Mouse (Mus musculus) limb, embryonic 13.5 days (tissue): ENCODE measurements at regions not wholly inside any gene's neighbourhood (a gene's known extent, or its start where the extent isn't known, plus 50 kb on each side); places are given as distances from the start of the nearest gene placed in this dataset.

Experiments used
- ATAC-seq: fragments of 200-750 bp; cut with Nextera tagmentation; 2 replicates; pipeline ENCODE4 v1.8.0; 2017; ENCODE audit warnings: low read depth, moderate number of reproducible peaks, moderate TSS enrichment; ENCODE audit not compliant: low FRiP score
- H3K27ac ChIP-seq: fragments of 300-500 bp; sonication (generic); 2 replicates; pipeline ENCODE4 v1.5.1; 2015; ENCODE audit warnings: inconsistent platforms, mild to moderate bottlenecking, moderate library complexity
- H3K27me3 ChIP-seq: fragments of 300-500 bp; sonication (generic); 2 replicates; pipeline ENCODE4 v1.6.1; 2015; ENCODE audit warnings: mild to moderate bottlenecking, inconsistent platforms
- H3K36me3 ChIP-seq: fragments of 300-500 bp; sonication (generic); 2 replicates; pipeline ENCODE4 v1.6.1; 2015; ENCODE audit warnings: inconsistent platforms, mild to moderate bottlenecking, moderate library complexity
- H3K4me1 ChIP-seq: fragments of 300-500 bp; sonication (generic); 2 replicates; pipeline ENCODE4 v1.6.1; 2015; ENCODE audit warnings: inconsistent platforms
- H3K4me2 ChIP-seq: fragments of 300-500 bp; sonication (generic); replicated peaks from 2 replicates; pipeline ENCODE4 v1.6.1; 2015; ENCODE audit warnings: inconsistent platforms, mild to moderate bottlenecking, moderate library complexity
- H3K4me3 ChIP-seq: fragments of 300-500 bp; sonication (generic); 2 replicates; pipeline ENCODE4 v1.5.1; 2015; ENCODE audit warnings: moderate library complexity, mild to moderate bottlenecking, inconsistent platforms
- H3K9ac ChIP-seq: fragments of 300-500 bp; sonication (generic); 2 replicates; pipeline ENCODE4 v1.6.1; 2015; ENCODE audit warnings: mild to moderate bottlenecking, inconsistent platforms
- H3K9me3 ChIP-seq: fragments of 300-500 bp; sonication (generic); 2 replicates; pipeline ENCODE4 v1.6.1; 2016; ENCODE audit warnings: inconsistent platforms
- WGBS: fragments of 180-500 bp; shearing (Covaris S2); methylation state at CpG from one replicate; pipeline ENCODE4 v1.1.7; 2015; 5-methylcytosine and 5-hydroxymethylcytosine counted together

- no peaks in the 10 kb centered on the region for H3K4me1 ChIP-seq
- no peaks in the 10 kb centered on the region for H3K36me3 ChIP-seq
- H3K9ac ChIP-seq, result no peak overlapping the region
- no peak overlapping the region for H3K4me2 ChIP-seq
- 0 out of 2 replicates have a peak, but pooled peaks cover 3% of the 10 kb centered on the region for H3K27me3 ChIP-seq
- no peak overlapping the region for H3K4me3 ChIP-seq
- no peak overlapping the region for H3K27ac ChIP-seq
- ATAC-seq, result no peak
- H3K9me3 ChIP-seq, result no peaks in the 10 kb centered on the region
Observed at GRCm38 (mm10) chr13:71247241-71247640, 405.6 kb upstream of the Adamts16 start.

GRCm38 (mm10) chr13:71245326-71245725, 403.7 kb upstream of the Adamts16 start:
- H3K36me3 ChIP-seq, result no peaks in the 10 kb centered on the region
- no peak overlapping the region for H3K4me3 ChIP-seq
- no peak overlapping the region for H3K9ac ChIP-seq
- H3K4me1 ChIP-seq, result no peaks in the 10 kb centered on the region
- 0 out of 2 replicates have a peak, but pooled peaks cover 3% of the 10 kb centered on the region for H3K27me3 ChIP-seq
- no peak overlapping the region for H3K4me2 ChIP-seq
- no peak overlapping the region for H3K27ac ChIP-seq
- 70% methylated on average over 4 of the region's 4 CpGs for WGBS
- no peak for ATAC-seq
- H3K9me3 ChIP-seq, result no peaks in the 10 kb centered on the region

GRCm38 (mm10) chr13:71239782-71240181, 398.2 kb upstream of the Adamts16 start:
- Histone ChIP-seq H3K4me1 (no peaks in the 10 kb centered on the region), H3K9me3 (no peaks in the 10 kb centered on the region), H3K4me2 (no peak overlapping the region), H3K27ac (no peak overlapping the region), H3K9ac (no peak overlapping the region), H3K4me3 (no peak overlapping the region), H3K36me3 (no peaks in the 10 kb centered on the region), H3K27me3 (0 out of 2 replicates have a peak, but pooled peaks cover 6% of the 10 kb centered on the region)
- no peak for ATAC-seq
- 71% methylated on average over 4 of the region's 4 CpGs for WGBS

GRCm38 (mm10) chr13:71235338-71235737, 393.7 kb upstream of the Adamts16 start:
- Histone ChIP-seq H3K4me2 (no peak overlapping the region), H3K4me3 (no peak overlapping the region), H3K9ac (no peak overlapping the region), H3K27ac (no peak overlapping the region), H3K27me3 (0 out of 2 replicates have a peak, but pooled peaks cover 2% of the 10 kb centered on the region), H3K4me1 (no peaks in the 10 kb centered on the region), H3K9me3 (no peaks in the 10 kb centered on the region), H3K36me3 (no peaks in the 10 kb centered on the region)
- ATAC-seq, result no peak
- 88% methylated on average over 4 of the region's 4 CpGs for WGBS

GRCm38 (mm10) chr13:71231182-71231581, 389.6 kb upstream of the Adamts16 start:
- H3K4me2 ChIP-seq, result no peak overlapping the region
- no peak overlapping the region for H3K4me3 ChIP-seq
- H3K9ac ChIP-seq, result no peak overlapping the region
- no peaks in the 10 kb centered on the region for H3K9me3 ChIP-seq
- no peak overlapping the region for H3K27ac ChIP-seq
- no peak for ATAC-seq
- H3K4me1 ChIP-seq, result no peaks in the 10 kb centered on the region
- no peaks in the 10 kb centered on the region for H3K27me3 ChIP-seq
- WGBS, result 60% methylated on average over 5 of the region's 5 CpGs
- no peaks in the 10 kb centered on the region for H3K36me3 ChIP-seq

GRCm38 (mm10) chr13:71214776-71215175, 373.2 kb upstream of the Adamts16 start:
- Histone ChIP-seq H3K9ac (no peak overlapping the region), H3K27me3 (0 out of 2 replicates have a peak, but pooled peaks cover 3% of the 10 kb centered on the region), H3K36me3 (no peaks in the 10 kb centered on the region), H3K27ac (no peak overlapping the region), H3K4me3 (no peak overlapping the region), H3K9me3 (no peaks in the 10 kb centered on the region), H3K4me1 (no peaks in the 10 kb centered on the region), H3K4me2 (no peak overlapping the region)
- ATAC-seq, result peak; percentile 44; the same call in 1 of the 2 replicates
- WGBS, result 22% methylated on average over 5 of the region's 5 CpGs

- H3K27ac ChIP-seq, result no peak overlapping the region
- 81% methylated on average over 4 of the region's 4 CpGs for WGBS
- no peaks in the 10 kb centered on the region for H3K9me3 ChIP-seq
- no peaks in the 10 kb centered on the region for H3K4me1 ChIP-seq
- no peak overlapping the region for H3K4me3 ChIP-seq
- no peaks in the 10 kb centered on the region for H3K36me3 ChIP-seq
- H3K9ac ChIP-seq, result no peak overlapping the region
- no peaks in the 10 kb centered on the region for H3K27me3 ChIP-seq
- ATAC-seq, result no peak
- H3K4me2 ChIP-seq, result no peak overlapping the region
Observed at GRCm38 (mm10) chr13:71211363-71211762, 369.8 kb upstream of the Adamts16 start.

- Histone ChIP-seq H3K9ac (no peak overlapping the region), H3K9me3 (no peaks in the 10 kb centered on the region), H3K4me2 (no peak overlapping the region), H3K27me3 (no peaks in the 10 kb centered on the region), H3K4me1 (no peaks in the 10 kb centered on the region), H3K4me3 (no peak overlapping the region), H3K27ac (no peak overlapping the region), H3K36me3 (no peaks in the 10 kb centered on the region)
- no peak for ATAC-seq
- WGBS, result 68% methylated on average over 7 of the region's 7 CpGs
Observed at GRCm38 (mm10) chr13:71210658-71211251, 369.1 kb upstream of the Adamts16 start.

- 34% methylated on average over 3 of the region's 3 CpGs for WGBS
Observed at GRCm38 (mm10) chr13:71205708-71206107, 364.1 kb upstream of the Adamts16 start.

GRCm38 (mm10) chr13:71200656-71201055, 359.0 kb upstream of the Adamts16 start:
- no peak overlapping the region for H3K4me3 ChIP-seq
- no peak overlapping the region for H3K4me2 ChIP-seq
- no peaks in the 10 kb centered on the region for H3K36me3 ChIP-seq
- peaks cover 4% of the 10 kb centered on the region; the same call in 1 of the 2 replicates for H3K4me1 ChIP-seq
- H3K9ac ChIP-seq, result no peak overlapping the region
- WGBS, result 12% methylated on average over 3 of the region's 3 CpGs
- H3K9me3 ChIP-seq, result no peaks in the 10 kb centered on the region
- no peak for ATAC-seq
- H3K27ac ChIP-seq, result no peak overlapping the region
- peaks cover 4% of the 10 kb centered on the region; the same call in 1 of the 2 replicates for H3K27me3 ChIP-seq

More at GRCm38 (mm10) chr13:71205708-71206107, 364.1 kb upstream of the Adamts16 start:
- ATAC-seq, result no peak
- Histone ChIP-seq H3K4me3 (no peak overlapping the region), H3K27ac (no peak overlapping the region), H3K9me3 (no peaks in the 10 kb centered on the region), H3K4me1 (peaks cover under 1% of the 10 kb centered on the region; the same call in 1 of the 2 replicates), H3K36me3 (no peaks in the 10 kb centered on the region), H3K4me2 (no peak overlapping the region), H3K27me3 (no peaks in the 10 kb centered on the region), H3K9ac (no peak overlapping the region)

- Histone ChIP-seq H3K4me1 (peaks cover 3% of the 10 kb centered on the region; the same call in 1 of the 2 replicates), H3K9me3 (0 out of 2 replicates have a peak, but pooled peaks cover 4% of the 10 kb centered on the region), H3K4me2 (no peak overlapping the region), H3K4me3 (no peak overlapping the region), H3K27me3 (peaks cover 4% of the 10 kb centered on the region; the same call in 1 of the 2 replicates), H3K36me3 (no peaks in the 10 kb centered on the region), H3K9ac (no peak overlapping the region), H3K27ac (no peak overlapping the region)
- ATAC-seq, result no peak
- 82% methylated on average over 4 of the region's 4 CpGs for WGBS
Observed at GRCm38 (mm10) chr13:71195675-71196074, 354.1 kb upstream of the Adamts16 start.

- Histone ChIP-seq H3K27ac (no peak overlapping the region), H3K36me3 (no peaks in the 10 kb centered on the region), H3K4me2 (no peak overlapping the region), H3K9ac (no peak overlapping the region), H3K27me3 (peaks cover 16% of the 10 kb centered on the region), H3K4me3 (no peak overlapping the region), H3K4me1 (no peaks in the 10 kb centered on the region), H3K9me3 (no peaks in the 10 kb centered on the region)
- ATAC-seq, result no peak
- 70% methylated on average over 4 of the region's 4 CpGs for WGBS
Observed at GRCm38 (mm10) chr13:71184500-71184899, 342.9 kb upstream of the Adamts16 start.

- Histone ChIP-seq H3K9me3 (no peaks in the 10 kb centered on the region), H3K4me2 (no peak overlapping the region), H3K9ac (no peak overlapping the region), H3K36me3 (no peaks in the 10 kb centered on the region), H3K27me3 (peaks cover 19% of the 10 kb centered on the region), H3K4me1 (no peaks in the 10 kb centered on the region), H3K27ac (no peak overlapping the region), H3K4me3 (no peak overlapping the region)
- no peak for ATAC-seq
Observed at GRCm38 (mm10) chr13:71179083-71179482, 337.5 kb upstream of the Adamts16 start.
